Mouse (Mus musculus) hindbrain, embryonic 12.5 days (tissue): ENCODE results near the gene St8sia1. TPM values are rescaled to one million over a fixed set of nuclear protein-coding genes. Genes with fewer than 3 reads are reported as not detected.

Experiments
- ATAC-seq: fragments of 200-750 bp; cut with Nextera tagmentation; 2 replicates; pipeline ENCODE4 v1.8.0; 2017; ENCODE audit warnings: moderate TSS enrichment; ENCODE audit not compliant: low FRiP score
- H3K27ac ChIP-seq: fragments of 300-500 bp; sonication (generic); 2 replicates; pipeline ENCODE4 v1.5.1; 2016; ENCODE audit warnings: mild to moderate bottlenecking
- H3K27me3 ChIP-seq: fragments of 300-500 bp; sonication (generic); 2 replicates; pipeline ENCODE4 v1.6.1; 2016; ENCODE audit warnings: mild to moderate bottlenecking
- H3K36me3 ChIP-seq: fragments of 300-500 bp; sonication (generic); 2 replicates; pipeline ENCODE4 v1.6.1; 2016; ENCODE audit warnings: mild to moderate bottlenecking
- H3K4me1 ChIP-seq: fragments of 300-500 bp; sonication (generic); 2 replicates; pipeline ENCODE4 v1.6.1; 2016
- H3K4me2 ChIP-seq: fragments of 300-500 bp; sonication (generic); replicated peaks from 2 replicates; pipeline ENCODE4 v1.6.1; 2016; ENCODE audit warnings: mild to moderate bottlenecking
- H3K4me3 ChIP-seq: fragments of 300-500 bp; sonication (generic); 2 replicates; pipeline ENCODE4 v1.5.1; 2016; ENCODE audit warnings: mild to moderate bottlenecking
- H3K9ac ChIP-seq: fragments of 300-500 bp; sonication (generic); 2 replicates; pipeline ENCODE4 v1.6.1; 2016; ENCODE audit warnings: mild to moderate bottlenecking, moderate library complexity
- H3K9me3 ChIP-seq: fragments of 300-500 bp; sonication (generic); replicated peaks from 2 replicates; pipeline ENCODE4 v1.6.1; 2016; ENCODE audit warnings: mild to moderate bottlenecking
- WGBS: fragments of 180-500 bp; shearing (Covaris S2); methylation state at CpG from one replicate; pipeline ENCODE4 v1.1.7; 2016; 5-methylcytosine and 5-hydroxymethylcytosine counted together
- polyA plus RNA-seq: library from polyadenylated mRNA; unstranded; fragments of >200 nt; fragmentation: Nextera tagmentation; extraction: Ambion mirVana; gene quantifications from 2 replicates; pipeline ENCODE4 v1.2.1, GENCODE M21; 2016

St8sia1 gene
- polyA plus RNA-seq, 1 experiment from 2014 or later, result 9.1 TPM

DNA sequence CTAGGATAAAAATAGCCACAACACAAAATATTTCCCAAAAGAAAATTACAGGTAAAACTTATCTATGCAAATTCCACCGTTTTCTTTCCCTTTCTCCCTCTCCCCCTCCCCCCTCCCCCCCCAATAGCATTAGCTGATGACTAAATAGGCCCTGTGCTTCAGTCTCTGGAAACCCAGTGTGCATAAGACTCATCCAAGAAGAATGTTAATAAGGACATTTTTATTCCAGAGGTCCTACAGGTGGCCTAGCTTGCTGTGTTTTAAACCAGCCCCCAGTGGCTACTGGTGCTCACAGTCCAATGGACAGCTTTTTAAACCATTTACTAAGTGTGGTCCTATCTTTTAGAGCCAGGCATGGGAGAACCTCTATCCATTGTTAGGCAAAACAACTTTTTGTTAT is 166.3 kb downstream of the St8sia1 start:
- Histone ChIP-seq H3K4me2 (no peak overlapping the region), H3K4me1 (peaks cover 14% of the 10 kb centered on the region; the same call in 1 of the 2 replicates), H3K9ac (no peak overlapping the region), H3K27ac (no peak overlapping the region), H3K9me3 (no peaks in the 10 kb centered on the region), H3K4me3 (no peak overlapping the region), H3K36me3 (no peaks in the 10 kb centered on the region), H3K27me3 (no peaks in the 10 kb centered on the region)
- 84% methylated on average over 1 of the region's 1 CpGs for WGBS
- no peak for ATAC-seq

GRCm38 (mm10) chr6:142795655-142796441 is 168.4 kb downstream of the St8sia1 start:
- no peak for ATAC-seq
- no peak overlapping the region for H3K4me2 ChIP-seq
- no peaks in the 10 kb centered on the region for H3K27me3 ChIP-seq
- no peaks in the 10 kb centered on the region for H3K36me3 ChIP-seq
- H3K4me1 ChIP-seq, result peaks cover 18% of the 10 kb centered on the region
- H3K9ac ChIP-seq, result no peak overlapping the region
- no peak overlapping the region for H3K4me3 ChIP-seq
- H3K27ac ChIP-seq, result no peak overlapping the region
- H3K9me3 ChIP-seq, result no peaks in the 10 kb centered on the region
- WGBS, result 83% methylated on average over 15 of the region's 15 CpGs

DNA sequence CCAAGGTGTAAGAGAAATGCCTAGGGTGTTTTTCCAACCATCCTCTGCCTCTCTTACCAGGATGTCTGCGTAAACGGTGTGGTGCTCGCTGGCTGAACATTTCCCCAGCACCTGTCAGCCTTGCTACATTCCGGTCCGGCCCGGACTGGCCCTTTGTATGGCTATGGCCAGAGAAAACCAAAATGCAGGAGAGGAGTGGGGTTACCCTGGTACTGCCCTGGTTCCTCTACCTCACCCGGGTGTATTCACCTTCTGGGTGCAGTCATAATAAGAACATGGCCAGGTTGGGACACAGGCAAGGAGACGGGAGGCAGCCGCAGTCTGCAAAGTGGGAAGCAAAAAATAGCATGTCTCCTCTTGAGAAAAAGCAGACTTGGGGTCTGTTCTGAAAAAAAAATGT is 169.2 kb downstream of the St8sia1 start:
- Histone ChIP-seq H3K27me3 (no peaks in the 10 kb centered on the region), H3K4me3 (no peak overlapping the region), H3K4me1 (peaks cover 18% of the 10 kb centered on the region), H3K36me3 (no peaks in the 10 kb centered on the region), H3K4me2 (no peak overlapping the region), H3K9me3 (no peaks in the 10 kb centered on the region), H3K9ac (no peak overlapping the region), H3K27ac (no peak overlapping the region)
- no peak for ATAC-seq
- WGBS, result 93% methylated on average over 9 of the region's 9 CpGs

GRCm38 (mm10) chr6:142793468-142793867 is 170.8 kb downstream of the St8sia1 start:
- no peaks in the 10 kb centered on the region for H3K9me3 ChIP-seq
- H3K9ac ChIP-seq, result no peak overlapping the region
- H3K4me3 ChIP-seq, result no peak overlapping the region
- 22% methylated on average over 7 of the region's 7 CpGs for WGBS
- H3K36me3 ChIP-seq, result no peaks in the 10 kb centered on the region
- H3K27ac ChIP-seq, result no peak overlapping the region
- H3K4me1 ChIP-seq, result peaks cover 18% of the 10 kb centered on the region
- H3K4me2 ChIP-seq, result no peak overlapping the region
- H3K27me3 ChIP-seq, result no peaks in the 10 kb centered on the region
- peak; percentile 60 for ATAC-seq

DNA sequence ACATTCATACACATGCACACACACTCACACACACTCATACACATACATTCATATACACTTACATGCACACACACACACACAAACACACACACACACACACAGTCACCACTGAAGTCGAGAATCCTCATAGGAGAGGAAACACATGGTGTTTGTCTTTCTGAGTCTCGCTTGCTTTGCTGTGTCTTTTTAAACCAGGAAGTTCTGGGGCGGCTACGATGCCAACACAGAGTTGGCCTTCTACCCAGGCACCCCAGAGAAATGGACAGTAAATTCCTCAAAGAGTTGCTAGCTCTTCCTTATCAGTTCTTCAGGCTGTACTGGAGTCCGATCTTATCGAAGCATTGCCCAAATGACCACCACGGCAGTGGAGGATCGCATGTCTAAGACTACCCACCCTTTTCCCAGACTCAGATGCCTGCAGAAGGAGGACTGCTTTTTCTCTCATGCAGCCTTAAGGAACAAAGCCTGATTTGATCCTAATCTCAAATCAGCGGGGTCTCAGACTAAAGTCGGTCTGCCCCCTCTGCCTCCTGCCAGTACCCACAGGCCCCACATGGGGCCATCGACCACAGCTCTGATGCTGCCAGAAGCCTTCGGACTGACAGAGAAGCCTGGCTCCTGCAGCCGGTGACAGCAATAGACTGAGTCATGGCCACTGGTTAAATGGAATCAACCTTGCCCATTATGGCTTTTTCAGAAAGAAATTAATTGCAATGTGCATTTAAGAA is 171.8 kb downstream of the St8sia1 start:
- ATAC-seq, result no peak
- Histone ChIP-seq H3K9me3 (no peaks in the 10 kb centered on the region), H3K9ac (no peak overlapping the region), H3K36me3 (no peaks in the 10 kb centered on the region), H3K27me3 (no peaks in the 10 kb centered on the region), H3K4me1 (peaks cover 18% of the 10 kb centered on the region), H3K4me3 (no peak overlapping the region), H3K4me2 (peak overlapping the region; percentile 0; the same call in 1 of the 2 replicates), H3K27ac (no peak overlapping the region)
- 42% methylated on average over 13 of the region's 13 CpGs for WGBS

- 95% methylated on average over 10 of the region's 10 CpGs for WGBS
- H3K9ac ChIP-seq, result no peak overlapping the region
- no peaks in the 10 kb centered on the region for H3K27me3 ChIP-seq
- no peaks in the 10 kb centered on the region for H3K9me3 ChIP-seq
- no peaks in the 10 kb centered on the region for H3K36me3 ChIP-seq
- no peak overlapping the region for H3K4me2 ChIP-seq
- ATAC-seq, result no peak
- H3K4me3 ChIP-seq, result no peak overlapping the region
- H3K27ac ChIP-seq, result no peak overlapping the region
- H3K4me1 ChIP-seq, result peaks cover 18% of the 10 kb centered on the region
These were observed 174.5 kb downstream of the St8sia1 start for GRCm38 (mm10) chr6:142789736-142790135.

DNA sequence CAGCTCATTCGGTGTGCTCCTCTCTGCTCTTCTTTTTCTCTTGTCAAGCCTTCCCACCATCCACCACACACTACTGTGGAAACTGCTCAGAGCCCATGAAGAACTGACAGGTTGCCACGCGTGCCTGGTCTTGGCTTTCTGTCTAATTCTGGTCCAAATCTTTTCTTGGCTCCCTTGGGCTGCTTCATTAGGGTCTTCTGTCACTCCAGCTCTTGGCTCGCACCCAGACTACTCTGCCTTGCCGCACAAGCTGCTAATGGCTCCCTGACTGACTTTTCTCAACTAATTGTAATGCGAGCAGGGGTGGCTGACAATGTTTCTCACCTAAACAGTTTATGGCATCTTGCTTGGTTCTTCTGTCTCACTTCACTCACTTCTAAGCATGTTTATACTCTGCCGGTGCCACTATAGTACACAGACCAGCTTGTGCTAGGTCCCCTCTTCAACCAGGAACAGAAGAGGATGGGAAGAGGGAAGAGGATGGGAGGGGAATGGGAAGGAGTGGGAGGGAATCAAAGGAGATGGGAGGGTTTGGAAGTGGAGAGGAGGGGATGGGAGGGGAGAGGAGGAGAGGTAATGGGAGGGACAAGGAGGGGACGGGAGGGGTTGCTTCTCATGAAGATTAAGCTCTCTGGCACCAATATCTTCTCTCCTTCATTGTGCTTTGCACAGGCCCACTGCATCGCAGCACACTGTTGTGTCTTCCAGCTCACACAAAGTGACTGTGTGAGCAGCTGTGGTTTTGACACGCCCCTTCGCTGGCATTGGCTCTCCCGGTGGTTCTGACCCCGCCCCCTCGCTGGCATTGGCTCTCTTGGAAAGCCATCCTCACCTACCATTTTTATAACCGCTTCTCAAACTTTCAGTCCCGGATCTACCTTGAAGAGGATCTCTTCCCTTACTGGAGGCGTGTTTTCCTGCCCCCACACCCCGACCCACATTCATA is 175.9 kb downstream of the St8sia1 start:
- 63% methylated on average over 18 of the region's 18 CpGs for WGBS
- H3K36me3 ChIP-seq, result no peaks in the 10 kb centered on the region
- H3K4me2 ChIP-seq, result no peak overlapping the region
- H3K27ac ChIP-seq, result no peak overlapping the region
- no peaks in the 10 kb centered on the region for H3K27me3 ChIP-seq
- no peak overlapping the region for H3K4me3 ChIP-seq
- no peak overlapping the region for H3K9ac ChIP-seq
- H3K9me3 ChIP-seq, result no peaks in the 10 kb centered on the region
- no peak for ATAC-seq
- peaks cover 13% of the 10 kb centered on the region for H3K4me1 ChIP-seq

DNA sequence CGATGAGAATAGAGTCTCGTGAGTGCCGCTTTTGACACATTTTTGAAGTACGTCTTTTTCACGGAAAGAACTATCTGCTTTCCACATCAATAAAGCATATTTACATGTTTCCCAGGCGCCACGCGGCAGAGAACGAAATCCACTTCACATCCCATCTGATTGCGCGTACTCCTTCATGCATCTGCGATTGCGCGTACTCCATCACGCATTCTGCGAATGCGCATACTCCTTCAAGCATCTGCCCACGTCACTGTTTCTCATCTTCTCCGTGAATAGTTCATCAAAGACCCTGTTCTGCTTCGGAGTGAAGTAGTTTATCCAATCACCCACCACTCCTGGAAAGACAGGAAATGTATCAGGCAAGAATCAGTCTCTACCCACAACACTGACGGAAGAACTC is 178.1 kb downstream of the St8sia1 start:
- no peak for ATAC-seq
- no peak overlapping the region for H3K4me2 ChIP-seq
- WGBS, result 86% methylated on average over 21 of the region's 21 CpGs
- H3K4me1 ChIP-seq, result no peaks in the 10 kb centered on the region
- no peak overlapping the region for H3K4me3 ChIP-seq
- no peaks in the 10 kb centered on the region for H3K9me3 ChIP-seq
- H3K27ac ChIP-seq, result no peak overlapping the region
- H3K27me3 ChIP-seq, result no peaks in the 10 kb centered on the region
- H3K9ac ChIP-seq, result no peak overlapping the region
- no peaks in the 10 kb centered on the region for H3K36me3 ChIP-seq

DNA sequence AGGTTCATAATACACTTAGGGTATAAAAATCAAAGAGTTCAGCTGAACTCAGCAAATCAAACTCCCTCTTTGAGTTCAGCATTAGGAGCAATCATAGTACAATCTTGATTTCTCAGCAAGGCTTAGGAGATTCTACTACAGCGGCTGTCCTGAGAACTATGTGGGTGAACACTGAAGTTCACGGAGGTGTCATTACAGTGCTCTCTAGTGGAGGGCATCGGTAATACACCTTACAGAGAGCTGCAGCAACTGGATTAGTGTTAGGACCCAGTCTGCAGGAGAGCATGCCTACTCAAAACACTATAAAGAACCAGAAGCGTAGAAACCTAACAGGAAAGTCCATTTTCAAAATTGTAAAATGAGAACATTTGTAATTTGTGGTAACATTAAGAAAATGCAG is 178.9 kb downstream of the St8sia1 start:
- H3K4me1 ChIP-seq, result peaks cover 4% of the 10 kb centered on the region
- WGBS, result 42% methylated on average over 4 of the region's 4 CpGs
- H3K4me3 ChIP-seq, result no peak overlapping the region
- no peak overlapping the region for H3K9ac ChIP-seq
- H3K27ac ChIP-seq, result no peak overlapping the region
- no peak for ATAC-seq
- H3K36me3 ChIP-seq, result no peaks in the 10 kb centered on the region
- H3K4me2 ChIP-seq, result no peak overlapping the region
- no peaks in the 10 kb centered on the region for H3K27me3 ChIP-seq
- H3K9me3 ChIP-seq, result no peaks in the 10 kb centered on the region

DNA sequence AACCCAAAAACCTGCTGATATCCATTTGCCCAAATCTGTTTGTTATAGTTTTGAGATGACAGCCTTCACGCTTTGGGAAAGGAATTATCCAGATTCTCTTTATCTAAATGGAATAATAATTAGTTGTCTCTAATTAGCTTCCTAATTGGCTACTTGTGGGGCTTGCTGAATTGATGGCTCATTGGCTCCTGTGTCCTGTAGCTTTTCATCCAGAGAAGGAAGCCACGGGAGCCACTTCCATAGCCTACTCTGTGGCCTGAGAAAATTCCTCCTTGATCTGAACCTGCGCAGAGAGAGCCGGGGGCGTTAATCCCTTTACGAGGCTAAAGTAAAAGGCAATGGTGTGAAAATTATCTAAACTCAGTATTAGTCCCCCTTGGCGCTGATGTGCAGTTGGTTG is 183.0 kb downstream of the St8sia1 start:
- 78% methylated on average over 7 of the region's 7 CpGs for WGBS
- Histone ChIP-seq H3K4me1 (peaks cover 11% of the 10 kb centered on the region), H3K27me3 (no peaks in the 10 kb centered on the region), H3K27ac (no peak overlapping the region), H3K4me3 (no peak overlapping the region), H3K4me2 (no peak overlapping the region), H3K36me3 (0 out of 2 replicates have a peak, but pooled peaks cover 4% of the 10 kb centered on the region), H3K9ac (no peak overlapping the region), H3K9me3 (no peaks in the 10 kb centered on the region)
- ATAC-seq, result no peak

DNA sequence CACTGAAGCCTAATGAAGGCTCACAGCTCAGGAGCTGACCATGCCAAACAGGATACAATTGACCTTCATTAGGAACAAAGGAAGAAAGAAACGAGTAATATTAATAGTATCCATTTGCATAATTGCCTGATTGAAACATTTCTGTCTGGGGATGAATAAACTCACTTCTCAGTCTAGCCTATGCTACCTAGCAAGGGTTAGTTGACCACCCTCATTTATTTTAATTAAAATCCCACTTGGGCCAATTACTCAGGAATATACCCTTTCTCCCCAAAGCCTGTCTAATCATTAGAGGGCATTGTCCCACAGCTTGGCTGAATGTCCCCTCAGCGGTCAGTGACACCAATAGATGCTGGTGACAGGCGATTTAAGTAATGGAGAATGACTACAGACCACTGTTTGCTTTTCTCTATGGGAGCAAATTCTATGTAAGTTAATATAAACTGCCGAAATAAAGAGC is 183.6 kb downstream of the St8sia1 start:
- Histone ChIP-seq H3K36me3 (peaks cover 11% of the 10 kb centered on the region; the same call in 1 of the 2 replicates), H3K27me3 (no peaks in the 10 kb centered on the region), H3K9ac (no peak overlapping the region), H3K4me3 (no peak overlapping the region), H3K4me2 (no peak overlapping the region), H3K27ac (peak overlapping the region; percentile 64; the same call in 1 of the 2 replicates), H3K4me1 (peaks cover 11% of the 10 kb centered on the region), H3K9me3 (no peaks in the 10 kb centered on the region)
- 62% methylated on average over 4 of the region's 4 CpGs for WGBS
- peak; percentile 41 for ATAC-seq
